Mouse (Mus musculus) midbrain, embryonic 10.5 days (tissue): Measurements from ENCODE around the gene Efna2. TPM values are rescaled to one million over a fixed set of nuclear protein-coding genes. Genes with fewer than 3 reads are reported as not detected.

Experiments used
- DNase-seq: peaks from one replicate; pipeline ENCODE4 v3.0.0-alpha.2; 2017; ENCODE audit warnings: low spot score
- H3K27ac ChIP-seq: fragments of 300-500 bp; sonication (generic); replicated peaks from 2 replicates; pipeline ENCODE4 v1.5.1; 2016; ENCODE audit warnings: mild to moderate bottlenecking
- H3K27me3 ChIP-seq: fragments of 300-500 bp; sonication (generic); 2 replicates; pipeline ENCODE4 v1.6.1; 2016; ENCODE audit warnings: low read depth, mild to moderate bottlenecking; ENCODE audit not compliant: poor library complexity, severe bottlenecking
- H3K36me3 ChIP-seq: fragments of 300-500 bp; sonication (generic); 2 replicates; pipeline ENCODE4 v1.6.1; 2016; ENCODE audit warnings: mild to moderate bottlenecking, moderate library complexity
- H3K4me1 ChIP-seq: fragments of 300-500 bp; sonication (generic); 2 replicates; pipeline ENCODE4 v1.6.1; 2016
- H3K4me3 ChIP-seq: fragments of 300-500 bp; sonication (generic); 2 replicates; pipeline ENCODE4 v1.5.1; 2016; ENCODE audit warnings: mild to moderate bottlenecking, moderate library complexity
- H3K9me3 ChIP-seq: fragments of 300-500 bp; sonication (generic); replicated peaks from 2 replicates; pipeline ENCODE4 v1.6.1; 2016; ENCODE audit warnings: mild to moderate bottlenecking
- WGBS: fragments of 180-500 bp; shearing (Covaris S2); methylation state at CpG from one replicate; pipeline ENCODE4 v1.1.7; 2016; 5-methylcytosine and 5-hydroxymethylcytosine counted together
- polyA plus RNA-seq: library from polyadenylated mRNA; unstranded; fragments of >200 nt; fragmentation: Nextera tagmentation; extraction: Ambion mirVana; gene quantifications from 2 replicates; pipeline ENCODE4 v1.2.1, GENCODE M21; 2016

Gene Efna2
- polyA plus RNA-seq, 1 experiment from 2014 or later, result 56.6 TPM

DNA sequence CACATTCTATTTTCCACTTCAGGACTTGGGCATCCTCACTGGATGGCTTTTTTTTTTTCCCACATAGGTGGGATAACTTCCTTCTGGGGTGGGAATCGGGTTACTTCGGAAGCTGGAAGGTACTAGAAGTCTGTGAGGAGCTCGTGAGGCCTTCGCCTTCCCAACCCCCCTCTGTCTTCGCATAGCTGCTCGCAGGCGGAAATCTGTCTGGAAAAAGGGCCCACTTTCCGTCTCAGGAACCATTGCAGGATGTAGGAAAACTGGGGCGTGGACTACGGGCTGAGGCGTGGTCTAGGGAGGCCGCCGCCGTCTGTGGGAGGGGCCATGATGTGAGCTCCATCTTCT is 46.8 kb downstream of the Efna2 start:
- no peak for DNase-seq
- Histone ChIP-seq H3K9me3 (no peaks in the 10 kb centered on the region), H3K4me3 (peak overlapping the region; percentile 92), H3K27ac (peak overlapping the region; percentile 98), H3K27me3 (no peaks in the 10 kb centered on the region), H3K36me3 (peaks cover 31% of the 10 kb centered on the region), H3K4me1 (peaks cover 68% of the 10 kb centered on the region)
- WGBS, result under 1% methylated on average over 14 of the region's 14 CpGs

DNA sequence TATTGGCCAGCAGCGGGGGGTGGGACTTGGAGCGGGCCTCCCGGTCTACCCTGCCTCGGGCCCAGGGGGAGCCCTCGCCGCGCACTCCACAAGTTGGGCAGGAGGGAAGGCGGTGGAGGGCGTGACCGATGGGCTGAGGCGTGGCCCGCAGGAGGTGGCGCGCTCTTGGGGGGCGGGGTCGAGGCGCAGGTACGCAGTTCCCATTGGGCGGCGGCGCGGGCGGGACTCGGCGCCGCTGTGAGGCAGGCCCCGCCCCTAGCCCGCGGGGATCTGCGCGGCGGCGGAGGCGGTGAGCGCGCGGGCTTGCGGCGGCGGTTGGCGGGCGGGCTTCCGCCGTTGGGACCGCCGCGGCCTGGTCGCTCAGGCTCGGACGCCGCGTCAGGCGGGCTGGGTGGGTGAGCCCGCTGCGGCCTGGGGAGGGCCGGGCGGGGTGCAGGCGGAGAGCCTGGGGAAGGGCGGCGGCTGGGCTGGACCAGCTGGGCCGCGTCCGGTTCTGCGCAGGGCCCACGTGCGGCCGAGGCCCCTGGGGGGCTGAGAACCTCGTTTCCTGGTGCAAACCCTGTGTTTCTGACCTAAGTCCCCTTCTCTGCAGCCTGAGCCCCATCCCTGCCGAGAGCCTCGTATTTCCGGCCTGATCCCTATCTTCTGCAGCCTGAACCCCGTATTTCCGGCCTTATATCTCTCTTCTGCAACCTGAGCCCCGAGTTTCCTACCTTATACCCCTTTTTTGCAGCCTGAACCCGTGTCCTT is 47.3 kb downstream of the Efna2 start, which contains the start of gene Mum1:
Mum1 (plus strand) TSS at position 19 of the 750 bp plus-strand sequence.
- Histone ChIP-seq H3K4me1 (peaks cover 66% of the 10 kb centered on the region), H3K27me3 (no peaks in the 10 kb centered on the region), H3K4me3 (peak within 1 kb of the TSS; percentile 92), H3K27ac (peak within 1 kb of the TSS; percentile 98), H3K9me3 (no peaks in the 10 kb centered on the region), H3K36me3 (peaks cover 35% of the 10 kb centered on the region)
- under 1% methylated on average over 74 of the region's 75 CpGs for WGBS
- peak; percentile 100 for DNase-seq

DNA sequence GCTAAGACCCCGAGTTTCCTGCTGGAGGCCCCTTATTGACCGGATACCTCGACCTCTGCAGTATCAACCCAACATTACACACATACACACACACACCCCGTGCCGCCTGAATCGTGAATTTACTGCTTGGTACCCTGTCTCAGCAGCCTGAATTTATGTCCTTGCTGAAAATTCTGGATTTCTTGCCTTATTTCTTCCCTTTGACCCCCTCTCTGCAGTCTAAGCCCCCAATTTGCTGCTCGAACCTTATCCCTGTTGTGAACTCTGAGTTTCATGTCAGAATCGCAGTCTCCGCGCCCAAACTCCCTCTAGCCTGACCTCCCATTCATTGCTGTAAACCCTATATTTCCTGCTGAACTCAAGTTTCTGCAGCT is 47.9 kb downstream of the Efna2 start:
- peaks cover 66% of the 10 kb centered on the region for H3K4me1 ChIP-seq
- H3K36me3 ChIP-seq, result peaks cover 41% of the 10 kb centered on the region
- no peak for DNase-seq
- H3K27me3 ChIP-seq, result no peaks in the 10 kb centered on the region
- H3K27ac ChIP-seq, result peak overlapping the region; percentile 98
- peak overlapping the region; percentile 92 for H3K4me3 ChIP-seq
- WGBS, result 19% methylated on average over 10 of the region's 10 CpGs
- H3K9me3 ChIP-seq, result no peaks in the 10 kb centered on the region

DNA sequence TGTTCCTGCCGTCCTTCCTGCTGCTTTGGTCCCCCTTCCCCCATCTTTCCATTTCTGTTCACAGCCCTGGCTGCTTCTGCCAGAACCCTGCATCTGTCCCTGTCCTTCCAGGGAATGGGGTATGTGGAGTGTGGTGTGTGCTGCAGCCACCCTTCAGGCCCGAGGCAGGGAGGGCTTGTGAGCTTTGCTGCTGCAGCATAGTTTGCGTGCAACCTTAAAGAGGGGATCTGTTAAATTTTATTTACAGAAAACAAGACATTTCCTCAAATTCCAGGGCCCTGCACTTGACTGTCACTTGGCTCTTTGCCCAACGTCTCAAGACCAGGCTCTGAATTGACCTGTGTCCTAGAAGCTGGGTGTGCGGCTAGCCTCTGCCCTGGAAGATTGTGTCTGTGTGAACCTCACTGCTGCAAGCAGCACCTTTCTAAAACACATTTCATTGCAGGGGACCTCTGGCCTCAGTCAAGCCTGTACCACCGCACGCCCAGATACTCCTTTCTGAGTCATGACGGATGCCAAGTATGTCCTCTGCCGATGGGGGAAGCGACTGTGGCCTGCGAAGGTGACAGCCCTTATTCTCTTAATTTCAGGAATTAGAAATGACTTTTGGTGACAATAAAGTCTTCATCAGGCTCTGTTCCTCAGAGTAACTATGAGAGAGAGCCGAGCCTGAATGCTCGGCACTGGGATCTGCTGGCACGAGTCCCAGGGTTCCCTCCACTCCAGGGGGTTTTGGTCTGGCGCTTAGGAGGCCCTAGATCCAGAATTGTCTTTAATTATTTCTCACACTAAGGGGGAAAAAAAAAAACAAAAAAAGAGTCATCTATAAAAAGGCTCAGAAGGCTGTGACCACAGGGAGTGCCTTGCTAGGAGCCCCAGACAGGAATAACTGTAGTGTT is 48.8 kb downstream of the Efna2 start:
- no peak for DNase-seq
- Histone ChIP-seq H3K4me1 (peaks cover 75% of the 10 kb centered on the region), H3K4me3 (peak overlapping the region; percentile 92), H3K9me3 (no peaks in the 10 kb centered on the region), H3K36me3 (peaks cover 50% of the 10 kb centered on the region), H3K27me3 (no peaks in the 10 kb centered on the region), H3K27ac (peak overlapping the region; percentile 98)
- whole genome bisulfite sequencing, result 66% methylated on average over 15 of the region's 15 CpGs

DNA sequence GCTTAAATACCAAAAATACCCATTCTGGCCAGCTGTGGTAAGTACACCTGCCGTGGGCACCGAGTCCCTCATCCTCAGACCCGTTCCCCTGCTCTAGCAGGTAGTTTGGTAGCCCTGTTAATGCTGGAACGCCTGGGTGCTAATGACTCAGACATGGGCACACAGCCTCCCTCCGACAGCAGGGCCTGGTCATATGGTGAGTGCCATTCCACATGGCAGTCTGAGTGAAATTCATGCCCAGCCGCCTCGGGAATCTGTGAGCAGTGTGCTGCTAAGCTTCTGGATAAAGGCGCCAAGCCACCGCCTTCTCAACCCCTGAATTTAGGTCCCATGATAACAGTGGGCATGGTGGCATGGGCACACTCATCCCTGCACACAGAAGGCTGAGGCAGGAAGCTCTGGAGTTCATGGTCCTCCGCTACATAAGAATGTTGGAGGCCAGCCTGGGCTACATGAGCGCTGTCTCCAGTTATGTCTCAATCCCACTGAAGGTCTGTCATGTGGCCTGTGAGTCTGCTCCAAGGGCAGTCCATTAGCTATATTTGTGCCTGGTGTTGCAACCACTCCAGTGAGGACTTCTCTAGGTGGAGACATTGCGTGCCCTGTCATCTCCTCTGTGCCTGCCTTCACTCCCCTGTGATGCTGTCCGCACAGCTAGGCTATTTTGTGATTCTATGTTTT is 57.0 kb downstream of the Efna2 start:
- DNase-seq, result no peak
- Histone ChIP-seq H3K4me3 (peak overlapping the region; percentile 92; the same call in 1 of the 2 replicates), H3K4me1 (peaks cover 76% of the 10 kb centered on the region), H3K27me3 (no peaks in the 10 kb centered on the region), H3K9me3 (no peaks in the 10 kb centered on the region), H3K36me3 (peaks cover 100% of the 10 kb centered on the region), H3K27ac (no peak overlapping the region)
- 95% methylated on average over 13 of the region's 13 CpGs for WGBS

DNA sequence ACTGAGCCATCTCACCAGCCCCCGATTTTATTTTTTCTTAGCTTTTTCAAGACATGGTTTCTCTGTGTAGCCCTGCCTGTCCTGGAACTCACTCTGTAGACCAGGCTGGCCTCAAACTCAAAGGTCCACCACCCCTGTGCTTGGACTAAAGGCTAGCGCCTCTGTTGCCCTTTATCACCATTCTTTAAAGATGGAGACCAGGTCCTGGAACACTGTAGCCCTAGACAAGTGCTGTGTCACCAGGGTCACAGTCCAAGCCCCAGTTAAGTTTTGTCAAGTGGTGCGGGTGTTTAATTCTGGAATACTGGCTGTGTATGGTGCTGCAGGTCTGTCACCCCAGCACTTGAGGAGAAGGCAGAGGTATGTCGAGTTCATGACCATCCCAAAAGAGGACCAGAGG is 57.7 kb downstream of the Efna2 start:
- DNase-seq, result no peak

DNA sequence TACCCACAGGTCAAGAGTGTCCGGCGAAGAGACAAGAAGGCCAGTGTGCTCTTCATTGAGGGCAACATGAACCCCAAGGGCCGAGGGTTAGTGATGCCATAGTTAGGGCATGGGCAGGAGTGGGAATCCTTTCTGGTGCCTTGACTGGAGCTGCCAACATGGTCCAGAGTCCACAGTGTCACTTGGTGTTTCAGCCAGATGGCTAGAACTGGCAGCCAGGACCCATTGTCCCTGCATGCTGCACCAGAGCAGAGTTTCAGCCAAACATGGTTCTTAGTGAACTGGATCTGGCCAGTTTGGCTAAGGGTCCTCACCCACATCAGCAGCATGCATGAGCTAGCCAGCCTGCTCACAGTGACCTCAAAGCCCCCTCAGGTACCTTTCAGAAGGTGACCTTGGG is 59.0 kb downstream of the Efna2 start:
- H3K27me3 ChIP-seq, result no peaks in the 10 kb centered on the region; the same call in 1 of the 2 replicates
- peaks cover 100% of the 10 kb centered on the region for H3K36me3 ChIP-seq
- no peak for DNase-seq
- H3K27ac ChIP-seq, result peak overlapping the region; percentile 42; the same call in 1 of the 2 replicates
- peaks cover 74% of the 10 kb centered on the region for H3K4me1 ChIP-seq
- no peaks in the 10 kb centered on the region for H3K9me3 ChIP-seq
- H3K4me3 ChIP-seq, result peak overlapping the region; percentile 33; the same call in 1 of the 2 replicates
- WGBS, result 98% methylated on average over 3 of the region's 3 CpGs

More for the DNA sequence above, 57.7 kb downstream of the Efna2 start:
- WGBS, result 91% methylated on average over 4 of the region's 4 CpGs
- Histone ChIP-seq H3K27me3 (no peaks in the 10 kb centered on the region), H3K4me1 (peaks cover 74% of the 10 kb centered on the region), H3K4me3 (peak overlapping the region; percentile 33; the same call in 1 of the 2 replicates), H3K9me3 (no peaks in the 10 kb centered on the region), H3K36me3 (peaks cover 100% of the 10 kb centered on the region), H3K27ac (peak overlapping the region; percentile 15; the same call in 1 of the 2 replicates)

Other genes with a start within 250 kb of the Efna2 start
- gene Wdr18, start 219.3 kb upstream of the Efna2 start, polyA plus RNA-seq, result 136 and 155 TPM in 2 replicates
- 0.25 and 0.30 TPM in 2 replicates for gene Grin3b, start 208.8 kb upstream of the Efna2 start, polyA plus RNA-seq
- gene Tmem259, start 195.2 kb upstream of the Efna2 start, polyA plus RNA-seq, result 11.0 TPM in 2 replicates
- gene Cnn2, start 190.9 kb upstream of the Efna2 start, polyA plus RNA-seq, result 198 and 199 TPM in 2 replicates
- gene Abca7, start 183.0 kb upstream of the Efna2 start, polyA plus RNA-seq, result 3.2 and 4.8 TPM in 2 replicates
- gene Arhgap45, start 162.8 kb upstream of the Efna2 start, polyA plus RNA-seq, result 7.9 and 8.0 TPM in 2 replicates
- 233 and 276 TPM in 2 replicates for gene Polr2e, start 139.7 kb upstream of the Efna2 start, polyA plus RNA-seq
- 702 and 747 TPM in 2 replicates for gene Gpx4, start 132.3 kb upstream of the Efna2 start, polyA plus RNA-seq
- 15.0 and 15.2 TPM in 2 replicates for gene Sbno2, start 73.9 kb upstream of the Efna2 start, polyA plus RNA-seq
- 18.0 and 19.7 TPM in 2 replicates for gene Stk11, start 63.7 kb upstream of the Efna2 start, polyA plus RNA-seq
- 463 and 481 TPM in 2 replicates for gene Atp5d, start 40.9 kb upstream of the Efna2 start, polyA plus RNA-seq
- 7.8 and 9.3 TPM in 2 replicates for gene Cbarp, start 38.6 kb upstream of the Efna2 start, polyA plus RNA-seq
- gene Midn, start 31.2 kb upstream of the Efna2 start, polyA plus RNA-seq, result 17.8 and 19.7 TPM in 2 replicates
- gene Cirbp, start 13.5 kb upstream of the Efna2 start, polyA plus RNA-seq, result 91.8 and 135 TPM in 2 replicates
- gene 1600002K03Rik, start 6.5 kb upstream of the Efna2 start, polyA plus RNA-seq, result 10.6 and 11.2 TPM in 2 replicates
- 154 and 166 TPM in 2 replicates for gene Mum1, start 47.0 kb downstream of the Efna2 start, polyA plus RNA-seq
- 288 and 314 TPM in 2 replicates for gene Ndufs7, start 69.6 kb downstream of the Efna2 start, polyA plus RNA-seq
- gene Gamt, start 81.5 kb downstream of the Efna2 start, polyA plus RNA-seq, result 32.5 and 35.5 TPM in 2 replicates
- gene Dazap1, start 82.0 kb downstream of the Efna2 start, polyA plus RNA-seq, result 43.7 and 50.6 TPM in 2 replicates
- 889 and 1,053 TPM in 2 replicates for gene Rps15, start 113.0 kb downstream of the Efna2 start, polyA plus RNA-seq
- gene Apc2, start 116.5 kb downstream of the Efna2 start, polyA plus RNA-seq, result 28.3 and 61.6 TPM in 2 replicates
- gene 2310011J03Rik, start 141.1 kb downstream of the Efna2 start, polyA plus RNA-seq, result 57.3 TPM in 2 replicates
- 3.3 and 4.2 TPM in 2 replicates for gene Pcsk4, start 150.0 kb downstream of the Efna2 start, polyA plus RNA-seq
- 9.1 and 11.5 TPM in 2 replicates for gene Reep6, start 150.5 kb downstream of the Efna2 start, polyA plus RNA-seq
- 0.48 and 0.91 TPM in 2 replicates for gene Adamtsl5, start 168.9 kb downstream of the Efna2 start, polyA plus RNA-seq
- 0.12 and 0.32 TPM in 2 replicates for gene Plk5, start 177.0 kb downstream of the Efna2 start, polyA plus RNA-seq
- 6.3 and 6.4 TPM in 2 replicates for gene Mex3d, start 208.2 kb downstream of the Efna2 start, polyA plus RNA-seq
- gene Mbd3, start 220.1 kb downstream of the Efna2 start, polyA plus RNA-seq, result 338 and 351 TPM in 2 replicates
- gene Uqcr11, start 227.3 kb downstream of the Efna2 start, polyA plus RNA-seq, result 610 and 635 TPM in 2 replicates